Mouse (Mus musculus): ENCODE results near the gene Mcub.

DNA sequence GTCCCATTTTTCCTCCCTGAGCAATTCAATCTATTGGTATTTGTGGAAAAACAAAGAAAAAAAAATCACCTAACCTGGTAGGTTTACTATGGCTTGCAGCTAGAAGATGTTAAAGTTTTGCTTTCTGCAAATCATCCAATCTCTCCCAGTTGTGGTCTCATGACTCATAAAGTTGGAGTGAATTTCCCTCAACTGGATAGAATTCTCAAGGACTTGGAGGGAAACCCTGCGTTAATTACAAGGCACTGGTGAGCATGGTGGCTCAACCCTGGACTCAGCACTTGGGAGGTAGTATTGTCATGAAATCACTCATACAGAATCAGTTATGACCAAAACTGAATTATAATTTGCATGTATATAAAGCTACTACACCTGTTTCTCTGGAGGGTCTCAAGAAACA lies 28.7 kb downstream of the Mcub start:
- no peak for TF ChIP-seq CTCF (IDR thresholded peaks at IDR 0.05; ENCODE audit: low read depth, low read length)
- TF ChIP-seq POLR2A (IDR thresholded peaks at IDR 0.05; ENCODE audit: borderline replicate concordance, low read depth, low read length): no peak

Data from bone marrow macrophage, adult 2 months (primary cell).